Comparison of ENCODE assay signal across 11 mouse cellular contexts in the genomic region with DNA sequence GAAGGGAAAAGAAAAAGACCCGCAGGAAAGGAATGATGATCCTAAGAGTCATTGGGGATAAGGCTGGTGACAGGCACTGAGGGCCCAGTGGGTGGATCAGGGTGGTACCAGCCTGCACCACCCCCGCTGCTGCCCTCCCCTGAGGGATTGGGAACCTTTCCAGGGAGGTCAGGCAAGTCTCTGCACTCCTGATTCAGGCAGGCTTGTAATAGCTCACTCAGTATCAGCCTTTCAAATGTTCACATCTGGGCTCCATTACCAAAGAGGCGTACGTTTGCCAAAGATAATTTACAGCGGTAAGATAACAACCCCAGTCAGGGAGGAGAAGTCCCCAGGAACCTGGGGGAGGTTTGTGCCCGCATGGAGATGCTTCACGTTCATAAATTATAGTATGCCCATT.
DNase-seq lines count a peak whose midpoint lies in the region; ATAC-seq lines count a peak whose summit lies in the region.
"Had no signal": no experiment of that assay in that cellular context is flagged by ENCODE, and none has a peak within 500 bp of the region (broad histone marks: within the 10 kb centered on the region; RNA-seq: fewer than 3 reads in every experiment).

No protein-coding gene starts in this region.

- no peaks in the 10 kb centered on the region for H3K36me3 ChIP-seq in forebrain, embryonic 10.5 days (replicated peaks)
- H3K36me3 ChIP-seq in forebrain, embryonic 16.5 days (ENCODE audit: control insufficient read depth, insufficient read depth) = no peaks in the 10 kb centered on the region
- H3K36me3 ChIP-seq in embryonic facial prominence, embryonic 10.5 days (replicated peaks) = no peaks in the 10 kb centered on the region
- no peaks in the 10 kb centered on the region for H3K36me3 ChIP-seq in midbrain, embryonic 15.5 days (replicated peaks)
- no peaks in the 10 kb centered on the region for H3K36me3 ChIP-seq in midbrain, embryonic 14.5 days (ENCODE audit: control insufficient read depth, insufficient read depth, low read length)
- H3K36me3 ChIP-seq: hindbrain, embryonic 12.5 days; midbrain, embryonic 13.5 days had no signal

- H3K27me3 ChIP-seq in forebrain, embryonic 10.5 days (ENCODE audit: poor library complexity, severe bottlenecking) = no peaks in the 10 kb centered on the region
- no peaks in the 10 kb centered on the region for H3K27me3 ChIP-seq in forebrain, embryonic 16.5 days (replicated peaks; ENCODE audit: control insufficient read depth, insufficient read depth, low read length)
- no peaks in the 10 kb centered on the region for H3K27me3 ChIP-seq in embryonic facial prominence, embryonic 10.5 days (replicated peaks; ENCODE audit: low read depth, poor library complexity, severe bottlenecking)
- H3K27me3 ChIP-seq in midbrain, embryonic 15.5 days (replicated peaks) = no peaks in the 10 kb centered on the region
- H3K27me3 ChIP-seq in midbrain, embryonic 14.5 days (ENCODE audit: control insufficient read depth, insufficient read depth, low read length) = no peaks in the 10 kb centered on the region
- H3K27me3 ChIP-seq: hindbrain, embryonic 12.5 days; midbrain, embryonic 13.5 days had no signal

- peak overlapping the region; percentile 25; the same call in 1 of the 2 replicates for H3K27ac ChIP-seq in forebrain, embryonic 10.5 days
- no peak overlapping the region for H3K27ac ChIP-seq in forebrain, embryonic 16.5 days (ENCODE audit: low read length)
- peak overlapping the region; percentile 69 for H3K27ac ChIP-seq in embryonic facial prominence, embryonic 10.5 days (replicated peaks)
- H3K27ac ChIP-seq in midbrain, embryonic 15.5 days = no peak overlapping the region
- H3K27ac ChIP-seq in midbrain, embryonic 14.5 days (replicated peaks; ENCODE audit: low read depth, low read length) = no peak overlapping the region
- H3K27ac ChIP-seq: hindbrain, embryonic 12.5 days; midbrain, embryonic 13.5 days had no signal

- DNase-seq in forebrain, embryonic 10.5 days (ENCODE audit: extremely low spot score, low spot score) = no peak
- DNase-seq in 3T3-L1 (ENCODE audit: low read depth, low spot score) (peak; percentile 80), liver (peak; percentile 59)
- peak; percentile 46 for DNase-seq in embryonic facial prominence, embryonic 10.5 days (ENCODE audit: low spot score)
- DNase-seq in midbrain, embryonic 14.5 days = no peak
- DNase-seq in thymus, postnatal 0 days (ENCODE audit: low spot score) = no peak
- DNase-seq: right cerebral cortex, postnatal 25 days had no signal

- WGBS in forebrain, embryonic 10.5 days = 63% methylated on average over 7 of the region's 7 CpGs
- WGBS in forebrain, embryonic 16.5 days = 56% methylated on average over 7 of the region's 7 CpGs
- WGBS in embryonic facial prominence, embryonic 10.5 days = 31% methylated on average over 7 of the region's 7 CpGs
- WGBS in midbrain, embryonic 15.5 days = 59% methylated on average over 7 of the region's 7 CpGs
- WGBS in midbrain, embryonic 14.5 days = 65% methylated on average over 7 of the region's 7 CpGs

- no peak overlapping the region for H3K4me3 ChIP-seq in forebrain, embryonic 10.5 days
- no peak overlapping the region for H3K4me3 ChIP-seq in forebrain, embryonic 16.5 days (replicated peaks; ENCODE audit: low read length)
- H3K4me3 ChIP-seq in embryonic facial prominence, embryonic 10.5 days = no peak overlapping the region
- H3K4me3 ChIP-seq in midbrain, embryonic 15.5 days = no peak overlapping the region
- no peak overlapping the region for H3K4me3 ChIP-seq in midbrain, embryonic 14.5 days (replicated peaks; ENCODE audit: low read depth, low read length)
- H3K4me3 ChIP-seq: hindbrain, embryonic 12.5 days; midbrain, embryonic 13.5 days had no signal

- no peak for ATAC-seq in forebrain, embryonic 16.5 days
- ATAC-seq in midbrain, embryonic 15.5 days (replicated peaks) = no peak
- ATAC-seq in midbrain, embryonic 14.5 days (ENCODE audit: low FRiP score, low TSS enrichment) = no peak
- ATAC-seq: midbrain, embryonic 13.5 days had no signal

- H3K4me2 ChIP-seq in forebrain, embryonic 16.5 days (ENCODE audit: low read length) = no peak overlapping the region
- H3K4me2 ChIP-seq in midbrain, embryonic 15.5 days = no peak overlapping the region
- H3K4me2 ChIP-seq in midbrain, embryonic 14.5 days (ENCODE audit: low read length) = no peak overlapping the region
- H3K4me2 ChIP-seq: hindbrain, embryonic 12.5 days; midbrain, embryonic 13.5 days had no signal

- H3K9ac ChIP-seq in forebrain, embryonic 16.5 days (replicated peaks; ENCODE audit: low read depth, low read length) = no peak overlapping the region
- H3K9ac ChIP-seq in midbrain, embryonic 15.5 days = no peak overlapping the region
- H3K9ac ChIP-seq in midbrain, embryonic 14.5 days (replicated peaks; ENCODE audit: low read length) = no peak overlapping the region
- H3K9ac ChIP-seq: hindbrain, embryonic 12.5 days; midbrain, embryonic 13.5 days had no signal

- no peaks in the 10 kb centered on the region for H3K9me3 ChIP-seq in forebrain, embryonic 10.5 days
- no peaks in the 10 kb centered on the region for H3K9me3 ChIP-seq in forebrain, embryonic 16.5 days (ENCODE audit: control insufficient read depth, low read length)
- no peaks in the 10 kb centered on the region for H3K9me3 ChIP-seq in embryonic facial prominence, embryonic 10.5 days
- no peaks in the 10 kb centered on the region for H3K9me3 ChIP-seq in midbrain, embryonic 15.5 days
- H3K9me3 ChIP-seq in midbrain, embryonic 14.5 days (ENCODE audit: control insufficient read depth, low read length) = no peaks in the 10 kb centered on the region
- H3K9me3 ChIP-seq: hindbrain, embryonic 12.5 days; midbrain, embryonic 13.5 days had no signal

- H3K4me1 ChIP-seq in forebrain, embryonic 10.5 days = peaks cover 39% of the 10 kb centered on the region
- peaks cover 3% of the 10 kb centered on the region; the same call in 1 of the 2 replicates for H3K4me1 ChIP-seq in forebrain, embryonic 16.5 days (replicated peaks; ENCODE audit: control insufficient read depth, insufficient read depth, low read length)
- H3K4me1 ChIP-seq in embryonic facial prominence, embryonic 10.5 days = peaks cover 42% of the 10 kb centered on the region
- no peaks in the 10 kb centered on the region for H3K4me1 ChIP-seq in midbrain, embryonic 15.5 days
- H3K4me1 ChIP-seq in midbrain, embryonic 14.5 days (ENCODE audit: control insufficient read depth, insufficient read depth, low read length) = peaks cover 8% of the 10 kb centered on the region; the same call in 1 of the 2 replicates

Comparison
In these comparisons a context has a peak if more than half of its experiments do, and no peak if none do; other contexts are left out.
1. H3K27ac ChIP-seq: peak in forebrain, embryonic 10.5 days (single experiment) and embryonic facial prominence, embryonic 10.5 days (single experiment); none in forebrain, embryonic 16.5 days (single experiment), midbrain, embryonic 15.5 days (single experiment) and midbrain, embryonic 14.5 days (single experiment).
2. DNase-seq: peak in 3T3-L1 (single experiment), embryonic facial prominence, embryonic 10.5 days (single experiment) and liver (single experiment); none in forebrain, embryonic 10.5 days (single experiment), midbrain, embryonic 14.5 days (single experiment) and thymus, postnatal 0 days (single experiment).